Mouse (Mus musculus): Measurements from ENCODE around the gene Prss16. TPM values are rescaled to one million over a fixed set of nuclear protein-coding genes. Genes with fewer than 3 reads are reported as not detected.

The Prss16 gene
- total RNA-seq (2015) (3.7 and 4.3 TPM in 2 replicates), total RNA-seq (2017) (2.8 and 5.2 TPM in 2 replicates)

DNA sequence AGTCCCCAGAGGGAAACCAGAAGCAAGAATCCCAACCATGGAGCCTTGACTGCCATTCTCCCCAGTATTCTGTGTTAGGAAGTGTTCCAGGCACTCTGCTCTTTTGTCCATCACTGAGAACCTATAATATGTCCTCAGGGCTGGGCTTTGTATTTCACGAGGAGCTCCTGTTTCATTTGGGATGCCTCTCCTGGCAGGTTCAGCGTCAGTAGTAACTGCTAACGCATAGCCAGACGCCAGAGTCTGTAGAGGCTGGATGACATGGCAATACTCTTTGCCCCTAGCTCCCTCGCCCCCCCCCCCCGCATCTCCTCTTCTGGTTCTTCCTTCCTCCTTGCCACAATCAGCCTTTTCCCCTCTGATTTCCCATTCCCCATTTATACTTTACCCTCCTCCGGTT, at the start of gene Prss16:
TSS of gene Prss16 (minus strand) at position 101 of the 400 bp plus-strand sequence.
- ATAC-seq (ENCODE audit: poor library complexity, severe bottlenecking), result no peak

DNA sequence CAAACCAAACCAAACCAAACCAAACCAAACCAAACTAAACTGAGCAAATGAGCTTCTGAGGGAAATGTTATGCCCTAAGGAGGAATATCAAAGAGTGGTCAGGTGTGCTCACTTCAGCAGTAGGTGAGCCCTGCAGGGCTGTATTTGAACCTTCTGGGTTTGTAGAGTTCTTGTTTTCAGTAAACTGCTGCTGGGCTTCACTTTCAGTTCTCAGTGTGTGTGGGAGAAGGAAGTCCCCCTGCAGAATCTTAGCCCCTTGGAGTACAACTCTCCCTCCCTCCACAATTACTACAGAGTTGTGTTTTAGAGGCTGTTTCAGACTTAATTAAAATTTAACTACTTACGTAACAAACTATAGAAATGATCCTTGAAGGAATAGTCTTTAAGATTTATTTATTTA, 44.2 kb upstream of the Prss16 start:
- no peak for ATAC-seq (ENCODE audit: poor library complexity, severe bottlenecking)

DNA sequence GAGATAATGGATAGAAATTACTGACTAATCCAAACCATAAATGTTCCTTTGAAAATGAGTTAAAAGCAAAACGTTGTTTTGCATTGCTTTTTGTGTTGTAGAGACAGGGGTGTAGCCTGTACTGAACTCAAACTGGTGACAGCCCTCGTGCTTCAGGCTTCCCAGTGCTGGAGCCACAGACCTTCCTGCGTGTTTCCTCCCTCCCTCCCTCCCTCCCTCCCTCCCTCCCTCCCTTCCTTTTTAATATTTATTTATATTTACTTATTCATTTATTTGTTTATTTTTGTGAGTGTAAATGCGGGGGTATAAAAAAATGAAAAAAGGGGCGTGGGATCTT, 41.9 kb upstream of the Prss16 start:
- no peak for ATAC-seq (ENCODE audit: poor library complexity, severe bottlenecking)

DNA sequence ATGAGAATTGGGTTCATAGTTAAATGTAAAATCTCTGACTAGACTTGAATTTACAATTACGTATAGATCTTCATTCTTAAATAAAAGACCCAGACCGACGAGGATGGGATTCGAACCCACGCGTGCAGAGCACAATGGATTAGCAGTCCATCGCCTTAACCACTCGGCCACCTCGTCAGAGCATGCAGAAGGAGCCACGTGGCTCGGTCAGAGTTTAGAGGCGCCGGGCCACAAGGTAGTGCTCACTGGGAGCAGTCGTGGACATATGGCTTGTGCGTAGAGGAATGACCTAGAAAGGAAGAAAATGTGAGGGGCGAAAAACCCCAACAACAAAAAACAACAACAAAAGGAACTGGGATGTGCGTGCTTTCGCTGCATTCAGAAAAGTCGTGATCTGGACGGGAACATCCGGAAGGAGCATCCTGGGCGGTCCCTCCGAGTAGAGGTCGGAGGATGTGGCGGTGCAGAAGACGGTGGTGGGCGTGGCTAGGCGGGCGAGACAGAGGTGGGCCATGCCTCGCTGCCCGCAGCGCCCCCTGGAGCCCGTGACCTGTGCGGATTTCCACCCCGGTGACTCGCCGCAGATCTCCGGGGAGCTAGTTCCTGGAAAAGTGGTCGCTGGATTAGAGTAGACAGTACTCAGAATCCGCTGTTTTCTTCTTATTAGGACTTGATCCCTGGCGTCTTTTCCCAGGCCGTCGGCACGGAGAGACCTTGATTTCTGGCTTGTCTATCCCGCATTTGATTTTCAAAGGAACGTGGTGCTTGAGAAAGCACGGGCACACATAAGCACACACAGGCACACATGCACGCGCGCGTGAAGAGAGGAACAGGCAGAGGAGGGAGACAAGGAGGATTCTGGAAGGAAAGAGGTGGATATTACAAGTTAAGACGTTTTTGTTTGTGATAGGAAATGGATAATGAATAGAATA, 41.3 kb upstream of the Prss16 start:
- peak; percentile 95 for ATAC-seq (ENCODE audit: poor library complexity, severe bottlenecking)

DNA sequence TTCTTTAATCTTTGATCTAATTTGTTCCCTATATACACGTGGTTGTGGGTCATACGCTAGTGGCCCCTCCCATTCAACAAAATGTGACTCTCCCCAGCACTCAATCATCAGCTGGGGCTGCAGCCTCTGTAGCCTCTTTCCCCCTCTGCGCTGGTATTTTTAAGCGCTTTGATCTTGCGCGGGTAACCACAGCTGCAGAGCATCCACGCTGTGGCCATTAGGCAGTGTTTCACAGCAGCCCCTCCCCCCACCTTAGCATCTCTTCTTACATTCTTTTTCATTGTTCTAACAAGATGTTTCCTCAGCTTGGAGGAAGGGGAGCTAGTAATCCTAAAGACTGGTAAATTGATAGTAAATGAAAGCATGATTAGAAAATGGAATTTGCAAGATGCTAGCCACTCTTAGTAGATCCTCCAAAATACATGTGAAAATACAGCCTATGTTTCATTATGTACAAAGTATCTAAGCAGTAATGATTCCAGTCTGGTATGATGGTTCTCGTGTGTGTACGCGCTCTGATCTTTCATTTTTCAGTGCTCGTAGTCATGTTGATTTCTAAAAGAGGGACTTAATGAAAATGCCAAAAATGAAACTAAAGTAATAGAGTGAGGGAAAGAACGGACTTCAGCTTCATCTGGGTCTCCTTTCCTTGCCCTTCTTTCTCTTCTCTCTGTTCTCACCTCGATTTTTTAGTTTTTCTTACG, 40.3 kb upstream of the Prss16 start:
- peak; percentile 41 for ATAC-seq (ENCODE audit: poor library complexity, severe bottlenecking)

DNA sequence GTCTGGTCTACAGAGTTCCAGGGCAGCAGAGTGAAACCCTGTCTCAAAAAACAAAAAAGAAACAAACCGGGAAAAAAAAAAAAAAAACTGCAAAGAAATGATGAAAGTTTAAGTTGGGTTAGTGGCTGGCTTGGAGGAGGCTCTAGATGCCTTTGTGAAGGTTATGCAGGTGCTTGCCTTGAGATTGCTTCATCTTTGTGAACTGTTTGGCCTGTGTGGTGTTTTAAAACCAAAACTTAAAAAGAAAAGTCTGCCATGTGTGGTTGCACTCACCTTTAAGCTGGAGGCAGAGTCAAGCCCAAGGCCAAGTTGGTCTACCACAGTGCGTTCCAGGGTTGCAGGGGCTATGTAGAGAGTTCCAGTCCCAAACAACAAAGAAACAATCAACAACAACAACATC, 39.5 kb upstream of the Prss16 start:
- ATAC-seq (ENCODE audit: poor library complexity, severe bottlenecking), result no peak

DNA sequence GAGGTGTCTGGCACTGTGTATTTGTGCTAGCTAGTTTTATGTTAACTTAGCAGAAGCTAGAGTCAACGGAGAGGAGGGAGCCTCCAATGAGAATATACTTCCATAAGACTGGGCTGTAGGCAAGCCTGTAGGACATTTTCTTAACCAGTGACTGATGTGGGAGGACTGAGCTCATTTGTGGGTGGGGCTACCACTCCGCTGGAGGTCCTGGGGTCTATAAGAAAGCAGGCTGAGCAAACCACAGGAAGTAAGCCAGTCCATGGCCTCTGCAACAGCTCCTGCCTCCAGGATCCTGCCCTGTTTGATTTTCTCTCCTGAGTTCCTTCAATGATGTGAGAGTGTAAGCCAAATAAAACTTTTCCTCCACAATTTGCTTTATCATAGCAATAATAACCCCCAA, 35.8 kb upstream of the Prss16 start:
- ATAC-seq (ENCODE audit: poor library complexity, severe bottlenecking), result no peak

DNA sequence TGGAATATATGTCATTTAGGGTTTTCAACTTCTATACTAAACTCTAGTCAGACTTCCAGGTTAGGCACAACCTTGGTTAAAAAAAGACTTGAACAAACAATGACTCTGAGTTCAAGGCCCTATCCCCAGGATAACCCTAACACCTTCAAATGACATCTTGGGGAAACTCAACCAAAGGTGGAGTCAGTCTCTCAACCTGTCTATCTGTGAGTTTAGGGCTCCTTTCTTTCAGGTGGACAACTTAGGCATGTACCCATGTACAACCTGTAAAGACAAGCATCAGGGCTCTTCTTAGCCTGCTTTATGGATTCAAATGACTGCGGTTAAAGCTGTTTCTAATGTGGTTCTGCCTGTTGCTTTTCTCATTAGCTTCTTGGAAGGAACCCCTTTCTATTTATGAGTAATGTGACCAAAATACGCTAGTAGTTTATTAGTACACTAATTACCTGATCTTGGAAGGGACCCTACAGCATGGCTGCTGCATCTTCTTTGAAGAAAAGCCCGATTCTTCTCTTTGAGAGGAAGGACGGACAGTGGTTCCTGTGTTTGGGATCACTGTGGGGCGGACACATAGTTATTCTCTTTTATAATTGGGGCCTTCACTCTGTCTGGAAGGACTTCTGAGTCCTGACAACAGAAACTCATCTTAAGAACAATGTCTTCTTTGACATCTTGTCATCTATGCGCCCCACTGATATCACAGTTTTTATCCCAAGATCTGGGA, 35.1 kb upstream of the Prss16 start:
- no peak for ATAC-seq (ENCODE audit: poor library complexity, severe bottlenecking)

DNA sequence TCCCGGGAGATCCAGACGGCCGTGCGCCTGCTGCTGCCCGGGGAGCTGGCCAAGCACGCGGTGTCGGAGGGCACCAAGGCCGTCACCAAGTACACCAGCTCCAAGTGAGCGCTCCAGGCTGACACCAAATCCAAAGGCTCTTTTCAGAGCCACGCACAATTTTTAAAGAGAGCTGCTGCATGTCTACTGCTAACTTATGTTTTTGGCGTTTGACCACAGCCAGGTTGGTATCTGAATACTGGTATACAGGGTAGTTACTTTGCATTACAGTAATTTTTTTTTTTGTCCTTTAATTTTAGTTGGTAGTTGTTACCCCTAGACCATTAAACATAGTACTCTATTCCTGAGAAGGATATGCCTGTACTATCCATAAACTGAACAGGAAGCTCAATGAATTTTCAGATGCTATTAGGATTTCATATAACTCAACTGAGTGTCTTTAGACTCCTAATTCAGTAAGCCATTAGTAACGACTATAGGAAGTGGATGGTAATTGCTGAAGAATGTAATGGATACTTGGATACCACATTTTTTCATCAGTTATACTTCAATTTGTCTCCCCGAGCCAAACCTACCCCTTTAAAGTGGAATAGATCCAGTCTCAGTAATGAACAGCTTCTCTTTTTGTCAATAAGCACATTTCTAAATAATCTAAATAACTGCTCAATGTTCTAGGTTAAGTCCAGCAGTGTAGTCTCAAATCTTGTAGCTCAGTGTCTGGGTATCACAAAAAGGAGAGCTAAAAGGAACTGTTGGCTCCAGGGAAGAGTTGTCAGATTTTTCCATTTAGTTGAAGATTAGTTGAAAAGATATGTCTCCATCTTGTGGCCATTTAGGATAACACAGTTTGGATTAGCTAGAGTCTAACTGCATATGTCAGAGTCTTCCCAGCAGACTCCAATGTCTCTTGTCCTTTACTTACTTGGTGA, 34.2 kb upstream of the Prss16 start:
- peak; percentile 27; the same call in 1 of the 2 replicates for ATAC-seq (ENCODE audit: poor library complexity, severe bottlenecking)

DNA sequence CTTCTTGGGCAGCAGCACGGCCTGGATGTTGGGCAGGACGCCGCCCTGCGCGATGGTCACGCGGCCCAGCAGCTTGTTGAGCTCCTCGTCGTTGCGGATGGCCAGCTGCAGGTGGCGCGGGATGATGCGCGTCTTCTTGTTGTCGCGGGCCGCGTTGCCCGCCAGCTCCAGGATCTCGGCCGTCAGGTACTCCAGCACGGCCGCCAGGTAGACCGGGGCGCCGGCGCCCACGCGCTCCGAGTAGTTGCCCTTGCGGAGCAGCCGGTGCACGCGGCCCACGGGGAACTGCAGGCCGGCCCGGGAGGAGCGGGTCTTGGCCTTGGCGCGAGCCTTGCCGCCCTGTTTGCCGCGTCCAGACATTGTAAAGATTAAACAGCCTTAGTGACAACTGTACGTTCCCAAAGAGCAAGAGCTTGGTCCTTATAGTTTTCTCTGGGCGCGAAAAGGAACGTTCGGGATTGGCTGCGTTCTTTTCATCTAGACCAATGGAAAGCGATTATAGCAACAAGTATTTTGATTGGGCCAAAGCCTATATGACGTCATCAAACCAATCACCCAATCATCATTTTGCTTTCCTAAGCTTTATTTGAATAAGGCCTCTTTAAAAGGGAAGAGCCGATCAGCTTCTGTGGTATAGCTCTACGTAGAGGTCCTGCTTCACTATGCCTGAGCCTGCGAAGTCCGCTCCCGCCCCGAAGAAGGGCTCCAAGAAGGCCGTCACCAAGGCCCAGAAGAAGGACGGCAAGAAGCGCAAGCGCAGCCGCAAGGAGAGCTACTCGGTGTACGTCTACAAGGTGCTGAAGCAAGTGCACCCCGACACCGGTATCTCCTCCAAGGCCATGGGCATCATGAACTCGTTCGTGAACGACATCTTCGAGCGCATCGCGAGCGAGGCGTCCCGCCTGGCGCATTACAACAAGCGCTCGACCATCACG, 33.3 kb upstream of the Prss16 start, which contains the start of the genes Hist1h2ag and Hist1h2bj:
TSS of gene Hist1h2ag (minus strand) at position 377 of the 935 bp plus-strand sequence.
TSS of gene Hist1h2bj (plus strand) at position 647 of the 935 bp plus-strand sequence.
- ATAC-seq (ENCODE audit: poor library complexity, severe bottlenecking), result peak; percentile 77

DNA sequence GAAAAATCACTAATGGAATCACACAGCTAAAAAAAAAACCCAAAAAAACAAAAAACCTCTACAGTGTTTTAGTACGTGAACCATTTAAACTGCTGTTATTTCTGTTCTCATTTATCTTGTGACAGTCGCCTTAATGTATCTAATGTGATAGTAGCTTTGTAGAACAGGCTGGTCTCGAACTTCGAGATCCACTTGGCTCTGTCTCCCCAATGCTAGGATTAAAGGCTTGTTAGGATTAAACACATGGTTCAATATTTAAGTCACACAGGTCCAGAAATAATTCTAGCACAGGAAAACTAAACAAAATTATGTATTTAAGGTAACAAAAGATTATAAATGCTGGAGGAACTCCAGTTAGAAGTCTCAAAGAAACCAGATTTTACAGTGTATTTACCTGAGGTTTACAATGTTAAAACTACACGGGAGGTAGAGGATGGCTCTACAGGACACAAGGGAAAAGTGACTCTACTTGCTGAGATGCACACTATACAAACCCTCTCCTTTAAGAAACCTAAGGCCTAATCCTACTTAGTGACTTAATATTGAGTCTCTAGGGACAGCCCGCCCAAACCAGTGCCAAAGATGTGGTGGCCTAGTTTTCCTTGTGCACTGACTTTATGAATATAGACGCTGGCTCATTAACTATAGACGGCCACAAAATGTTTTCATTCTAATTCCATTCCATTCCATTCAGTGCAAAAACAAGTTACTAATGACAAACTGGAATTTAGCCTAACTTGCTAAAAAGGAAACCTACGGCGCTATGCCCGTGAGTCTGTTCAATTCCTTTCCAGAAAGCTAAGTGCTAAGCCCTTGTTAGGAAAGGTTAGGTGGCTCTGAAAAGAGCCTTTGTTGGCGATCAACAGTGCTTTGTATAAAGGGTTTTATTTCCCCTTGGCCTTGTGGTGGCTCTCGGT, 32.4 kb upstream of the Prss16 start:
- ATAC-seq (ENCODE audit: poor library complexity, severe bottlenecking), result no peak

DNA sequence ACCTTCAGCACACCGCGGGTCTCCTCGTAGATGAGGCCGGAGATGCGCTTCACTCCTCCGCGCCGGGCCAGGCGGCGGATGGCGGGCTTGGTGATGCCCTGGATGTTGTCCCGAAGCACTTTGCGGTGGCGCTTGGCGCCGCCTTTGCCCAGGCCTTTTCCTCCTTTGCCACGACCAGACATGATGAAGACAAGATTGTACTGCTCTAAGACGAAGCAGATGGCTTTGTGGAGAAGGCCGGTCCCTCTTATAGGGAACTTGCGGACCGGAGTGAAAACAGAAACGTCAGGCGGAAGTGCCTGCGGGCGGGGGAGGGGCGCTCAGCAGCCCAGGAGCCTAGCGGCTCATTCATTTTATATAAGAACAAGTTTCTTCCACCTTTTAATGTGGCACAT, 31.6 kb upstream of the Prss16 start, which contains the start of gene Hist1h4i:
TSS of gene Hist1h4i (minus strand) at position 221 of the 395 bp plus-strand sequence.
- peak; percentile 77 for ATAC-seq (ENCODE audit: poor library complexity, severe bottlenecking)

DNA sequence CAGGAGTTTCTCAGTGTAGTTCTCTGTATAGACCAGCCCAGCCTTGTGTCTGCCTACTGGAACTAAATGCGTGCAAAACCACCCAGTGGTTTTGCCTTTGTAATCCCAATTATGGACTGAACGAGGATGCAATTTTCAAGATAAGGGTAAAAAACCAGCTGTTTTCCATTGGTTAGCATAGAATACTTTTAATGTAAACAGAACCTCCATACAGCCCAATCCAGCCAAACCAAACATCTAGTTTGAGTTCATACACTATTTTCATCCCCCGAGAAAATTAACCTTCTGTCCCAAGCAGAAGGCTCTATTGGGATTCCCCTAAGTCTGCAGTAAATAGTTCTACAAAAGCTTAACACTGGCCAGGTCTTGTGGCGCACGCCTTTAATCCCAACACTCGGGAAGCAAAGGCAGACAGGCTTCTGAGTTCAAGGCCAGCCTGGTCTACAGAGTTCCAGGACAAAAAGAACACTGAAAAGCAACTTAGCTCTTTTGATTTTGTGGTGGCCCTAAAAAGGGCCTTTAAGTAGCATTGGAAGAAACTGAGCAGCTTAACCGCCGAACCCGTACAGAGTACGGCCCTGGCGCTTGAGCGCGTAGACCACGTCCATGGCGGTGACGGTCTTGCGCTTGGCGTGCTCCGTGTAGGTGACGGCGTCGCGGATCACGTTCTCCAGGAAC, 31.1 kb upstream of the Prss16 start:
- peak; percentile 11 for ATAC-seq (ENCODE audit: poor library complexity, severe bottlenecking)

DNA sequence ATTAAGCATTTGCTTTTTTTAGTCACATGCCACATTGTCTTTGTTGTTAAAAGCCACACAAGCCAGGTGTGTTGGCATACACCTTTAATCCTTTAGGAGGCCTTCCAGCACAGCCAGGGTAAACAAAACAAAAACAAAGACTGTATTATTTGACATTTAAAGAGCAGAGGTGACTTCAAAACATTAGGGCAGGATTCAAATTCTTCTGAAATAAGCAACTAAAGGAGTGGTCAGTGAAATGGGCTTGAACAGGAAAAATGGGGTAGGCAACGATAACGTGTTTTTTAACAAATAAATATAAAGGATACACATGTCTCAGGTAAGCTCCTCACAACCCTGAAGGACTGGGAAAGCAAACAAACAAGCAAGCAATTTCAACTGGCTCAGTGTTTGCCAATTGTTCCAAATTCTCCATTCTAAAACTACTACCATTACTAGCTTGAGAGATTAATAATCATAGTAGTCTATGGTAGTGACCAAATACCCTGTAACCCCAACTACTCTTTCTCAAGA, 30.5 kb upstream of the Prss16 start:
- ATAC-seq (ENCODE audit: poor library complexity, severe bottlenecking), result no peak

DNA sequence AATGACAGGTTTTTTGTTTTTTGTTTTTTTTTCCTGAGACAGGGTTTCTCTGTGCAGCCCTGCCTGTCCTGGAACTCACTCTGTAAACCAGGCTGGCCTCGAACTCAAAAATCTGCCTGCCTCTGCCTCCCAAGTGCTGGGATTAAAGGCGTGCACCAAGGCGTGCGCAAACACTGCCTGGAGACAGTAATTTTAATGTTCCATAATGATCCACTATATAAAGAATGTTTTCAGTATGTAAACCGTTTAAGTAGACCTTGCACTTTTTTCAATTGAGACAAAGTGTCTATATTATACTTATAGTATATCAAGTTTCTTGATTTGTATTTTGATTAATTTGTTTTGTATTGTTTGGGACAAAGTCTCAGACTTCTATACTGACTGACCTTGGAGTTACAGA, 29.8 kb upstream of the Prss16 start:
- ATAC-seq (ENCODE audit: poor library complexity, severe bottlenecking), result no peak

DNA sequence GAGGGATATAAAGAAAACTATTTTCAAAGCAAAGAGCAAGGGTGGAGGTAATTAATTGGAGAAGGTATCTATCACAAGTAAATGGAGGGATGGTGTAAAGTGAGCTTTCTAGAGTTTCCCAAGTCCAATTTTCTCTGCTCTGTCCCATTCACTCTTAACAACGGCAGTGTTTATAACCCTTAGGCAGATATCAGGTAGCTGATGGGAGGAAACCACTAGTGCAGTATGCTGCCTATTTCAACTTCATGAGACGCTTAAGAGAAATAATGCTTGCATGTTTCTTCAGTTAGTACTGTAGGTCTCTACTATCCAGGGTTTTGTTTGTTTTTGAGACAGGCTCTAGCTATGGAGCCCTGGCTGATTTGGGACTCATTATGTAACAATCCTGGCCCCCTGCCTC, 27.9 kb upstream of the Prss16 start:
- no peak for ATAC-seq (ENCODE audit: poor library complexity, severe bottlenecking)

DNA sequence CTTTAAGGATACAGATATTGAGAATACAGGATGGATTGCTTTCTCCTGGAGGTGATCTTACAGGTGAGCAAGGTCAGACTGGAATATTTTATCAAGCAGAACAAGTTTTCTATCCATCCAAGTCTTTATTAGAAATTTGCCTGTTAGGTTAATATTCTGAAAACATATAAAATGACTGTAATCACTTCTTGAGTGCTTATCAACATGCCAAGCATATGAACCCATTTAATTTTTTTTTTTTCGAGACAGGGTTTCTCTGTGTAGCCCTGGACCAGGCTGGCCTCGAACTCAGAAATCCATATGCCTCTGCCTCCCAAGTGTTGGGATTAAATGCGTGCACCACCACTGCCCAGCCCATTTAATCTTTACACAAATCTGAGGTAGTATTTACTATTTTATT, 27.4 kb upstream of the Prss16 start:
- ATAC-seq (ENCODE audit: poor library complexity, severe bottlenecking), result no peak

Measured in megakaryocyte, adult 5-6 weeks (primary cell).